Mouse (Mus musculus) thymus, postnatal 10 days (tissue): ENCODE results near the gene Tbc1d2.
"Not testable (repeated sequence)": the region's sequence is repeated elsewhere in the genome, so short reads cannot be mapped to it uniquely, and the experiment has no call there.

Experiments used
- DNase-seq, 2 experiments: peaks; one replicate each; pipeline ENCODE4 v3.0.0; 2021; ENCODE audit warnings: low spot score in 2 of 2

Tbc1d2 gene

DNA sequence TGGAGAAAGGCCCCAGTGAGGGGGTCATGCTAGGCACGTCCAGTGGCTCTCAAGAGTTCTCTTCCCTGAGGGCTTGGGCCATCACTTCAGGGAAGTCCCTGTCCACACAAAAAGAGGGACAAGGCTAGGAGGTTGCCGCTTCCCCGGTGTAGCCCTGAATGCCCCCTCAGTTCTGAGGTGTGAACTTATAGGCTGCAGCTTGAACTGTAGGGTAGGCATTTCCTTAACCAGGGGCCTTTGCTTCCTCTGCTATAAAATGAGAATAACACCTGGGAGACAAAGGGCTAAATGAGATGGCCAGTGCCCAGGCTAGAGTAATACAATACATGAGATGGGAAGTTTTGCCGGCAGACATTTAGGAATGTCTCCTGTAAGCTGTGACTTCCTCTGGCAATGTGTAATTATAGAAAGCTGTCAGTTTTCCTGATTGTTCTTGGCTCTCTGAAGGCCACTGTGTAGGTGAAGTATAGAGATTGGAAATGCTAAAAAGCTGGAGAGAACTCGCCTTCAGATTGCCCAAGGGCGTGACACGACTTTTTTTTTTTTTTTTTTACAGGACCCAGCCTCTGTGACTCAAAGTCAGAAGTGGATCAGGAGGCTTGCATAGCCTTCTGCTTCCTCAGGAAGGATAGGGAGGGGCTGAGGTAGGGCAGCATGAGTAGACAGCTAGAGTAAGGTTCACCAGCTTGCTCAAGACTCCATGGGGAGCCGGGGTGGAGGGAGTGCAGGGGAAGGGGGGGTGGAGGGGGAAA is 6.9 kb downstream of the Tbc1d2 start:
- no peak for DNase-seq

GRCm38 (mm10) chr4:46641283-46641682 is 8.7 kb downstream of the Tbc1d2 start:
- DNase-seq: no peak

DNA sequence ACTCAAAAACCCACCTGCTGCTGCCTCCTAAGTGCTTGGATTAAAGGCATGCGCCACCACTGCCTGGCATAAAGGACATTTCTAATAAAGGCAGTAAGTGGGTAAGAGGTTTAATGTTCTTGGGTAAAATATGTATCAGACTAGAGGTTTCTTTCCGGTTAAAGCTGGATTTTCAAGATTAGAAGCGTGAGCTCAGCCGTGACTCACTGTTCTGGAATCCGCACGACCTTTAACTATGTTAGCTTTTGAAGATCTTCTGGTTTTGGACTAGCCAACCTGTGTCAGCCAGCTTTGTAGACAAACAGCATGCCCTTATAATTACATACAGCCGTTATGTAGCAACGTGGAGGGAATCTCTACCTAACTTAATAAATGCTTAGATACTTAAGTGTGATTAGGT is 10.1 kb downstream of the Tbc1d2 start:
- no peak for DNase-seq

DNA sequence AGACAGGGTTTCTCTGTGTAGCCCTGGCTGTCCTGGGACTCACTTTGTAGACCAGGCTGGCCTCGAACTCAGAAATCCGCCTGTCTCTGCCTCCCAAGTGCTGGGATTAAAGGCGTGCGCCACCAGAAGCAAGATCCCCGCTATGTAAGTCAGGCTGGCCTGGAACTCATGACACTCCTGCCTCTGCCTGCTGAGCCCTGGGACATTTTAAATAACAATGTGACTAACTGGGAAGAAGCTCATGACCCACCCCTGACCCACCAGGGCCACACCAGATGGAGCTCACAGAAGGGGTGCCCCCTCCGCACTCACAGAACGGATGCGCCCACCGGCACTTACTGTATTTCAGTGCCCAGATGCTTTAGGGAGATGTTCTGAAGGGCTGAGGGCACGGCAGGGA is 12.8 kb downstream of the Tbc1d2 start:
- DNase-seq: not testable (repeated sequence)

- no peak for DNase-seq
Measured at GRCm38 (mm10) chr4:46635702-46636430, 14.1 kb downstream of the Tbc1d2 start.

GRCm38 (mm10) chr4:46634881-46635280 is 15.1 kb downstream of the Tbc1d2 start:
- DNase-seq: no peak

DNA sequence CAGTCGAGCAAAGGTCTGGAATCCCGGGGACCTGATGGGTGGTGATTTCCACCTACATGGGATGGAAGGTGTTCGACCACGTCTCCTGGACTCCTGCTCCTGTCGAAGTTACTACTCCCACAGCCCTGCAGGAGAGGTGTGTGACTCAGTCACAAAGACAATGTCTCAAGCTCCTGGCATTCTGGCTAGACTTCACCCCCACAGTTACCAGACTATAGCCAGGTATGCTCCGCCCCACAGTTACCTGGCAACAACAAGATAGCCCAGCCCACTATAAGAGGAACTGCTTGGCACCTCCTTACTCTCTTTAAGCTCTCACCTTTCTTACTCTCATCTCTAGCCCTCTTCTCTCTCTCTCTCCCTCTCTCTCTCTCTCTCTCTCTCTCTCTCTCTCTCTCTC is 16.4 kb downstream of the Tbc1d2 start:
- not testable (repeated sequence) for DNase-seq

DNA sequence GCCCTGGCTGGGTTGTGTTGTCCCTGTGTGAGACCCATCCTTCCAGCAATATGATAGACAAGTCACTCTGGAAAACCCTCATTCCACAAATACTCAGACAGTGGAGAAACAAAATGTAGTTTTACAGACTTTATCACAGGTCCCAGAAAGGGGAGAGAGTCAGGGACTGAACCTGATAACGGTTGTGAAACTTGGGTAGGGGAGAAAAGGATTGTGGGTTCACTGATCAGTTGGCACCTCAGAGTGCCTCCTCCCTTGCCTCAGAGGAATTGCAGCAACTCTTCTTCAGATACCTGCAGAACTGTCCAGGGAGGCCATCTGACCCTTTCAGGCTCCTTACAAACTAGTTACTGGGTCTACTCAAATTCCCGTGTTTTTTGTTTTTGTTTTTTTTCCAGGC is 17.5 kb downstream of the Tbc1d2 start:
- DNase-seq: no peak

- peak in 1 of 2 experiments; percentile 36 for DNase-seq
Measured at GRCm38 (mm10) chr4:46630390-46630789, 19.6 kb downstream of the Tbc1d2 start.

- no peak for DNase-seq
Measured at GRCm38 (mm10) chr4:46628873-46629272, 21.1 kb downstream of the Tbc1d2 start.

- peak; percentile 37 to 56 for DNase-seq
Measured at GRCm38 (mm10) chr4:46628081-46628480, 21.9 kb downstream of the Tbc1d2 start.

- DNase-seq: no peak
Measured at GRCm38 (mm10) chr4:46625101-46625500, 24.9 kb downstream of the Tbc1d2 start.

DNA sequence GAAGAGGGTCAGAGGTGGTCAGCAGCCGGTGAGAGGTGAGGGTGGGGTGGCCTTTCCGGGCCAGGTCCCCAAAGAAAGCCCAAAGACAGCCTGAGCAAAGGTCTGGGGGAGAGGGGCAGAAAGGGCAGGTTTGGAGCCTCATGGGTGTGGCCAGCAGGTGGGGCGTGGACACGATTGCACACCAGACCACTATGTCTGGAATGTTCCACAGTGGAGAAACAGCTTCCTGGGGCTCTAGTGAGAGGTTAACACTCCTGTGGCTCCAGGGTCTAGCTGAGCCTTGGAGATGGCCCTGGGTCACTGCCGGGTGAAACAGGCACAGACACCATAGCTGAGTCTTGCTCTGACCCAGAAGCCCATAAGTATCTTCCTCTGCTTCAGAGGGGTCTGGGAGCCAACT is 27.0 kb downstream of the Tbc1d2 start:
- DNase-seq: no peak

DNA sequence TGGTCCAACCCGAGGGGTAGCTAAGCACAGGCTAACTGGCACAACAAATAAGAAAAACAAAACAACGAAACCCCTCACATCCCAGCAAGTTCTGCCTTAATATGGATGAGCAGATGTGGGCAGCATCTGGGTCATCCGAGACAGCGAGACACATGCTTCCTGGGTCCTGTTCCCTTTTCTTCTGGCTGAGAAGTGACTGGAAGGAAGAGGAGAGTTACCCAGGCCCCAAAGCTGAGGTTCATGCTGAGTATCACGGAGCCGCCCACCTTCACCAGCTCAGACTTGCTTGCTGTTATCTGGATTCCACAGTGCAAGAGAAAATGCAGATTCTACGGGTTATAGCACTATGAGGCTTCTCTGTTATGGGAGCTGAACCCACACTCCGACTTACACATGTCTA is 29.1 kb downstream of the Tbc1d2 start:
- no peak for DNase-seq

GRCm38 (mm10) chr4:46620330-46620729 is 29.7 kb downstream of the Tbc1d2 start:
- DNase-seq: peak in 1 of 2 experiments; percentile 43

DNA sequence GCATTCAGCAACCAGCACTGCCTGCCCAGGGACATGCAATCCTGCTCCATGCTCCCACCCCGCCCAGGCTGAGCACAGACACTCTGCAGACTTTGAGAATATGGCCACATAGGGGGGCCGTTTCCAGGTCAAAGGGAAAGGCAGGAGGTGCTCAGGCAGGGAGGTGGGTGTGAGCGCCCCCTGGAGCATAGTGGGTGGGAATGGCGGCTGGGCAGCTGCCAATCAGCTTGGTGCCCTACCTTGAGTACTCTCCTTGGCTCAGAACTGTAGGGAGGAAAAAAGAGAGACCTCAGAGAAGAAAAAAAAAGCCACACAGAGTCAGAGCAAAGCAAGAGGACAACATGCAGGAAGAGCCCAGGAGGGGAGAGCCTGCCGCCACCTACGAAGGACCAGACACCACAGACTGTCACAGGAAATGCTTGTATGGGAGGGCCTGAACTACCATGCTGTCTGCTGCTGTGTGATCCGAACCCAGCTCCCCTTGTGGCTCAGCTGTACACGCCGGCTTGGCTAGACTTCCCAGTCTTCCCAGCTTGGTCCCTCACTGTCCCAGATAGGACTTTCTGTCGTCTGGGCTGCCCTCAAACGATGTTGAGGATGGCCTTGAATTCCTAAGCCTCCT is 31.7 kb downstream of the Tbc1d2 start:
- no peak for DNase-seq

- no peak for DNase-seq
Measured at GRCm38 (mm10) chr4:46617408-46617807, 32.6 kb downstream of the Tbc1d2 start.

GRCm38 (mm10) chr4:46614641-46615040 is 35.4 kb downstream of the Tbc1d2 start:
- peak in 1 of 2 experiments; percentile 19 for DNase-seq

DNA sequence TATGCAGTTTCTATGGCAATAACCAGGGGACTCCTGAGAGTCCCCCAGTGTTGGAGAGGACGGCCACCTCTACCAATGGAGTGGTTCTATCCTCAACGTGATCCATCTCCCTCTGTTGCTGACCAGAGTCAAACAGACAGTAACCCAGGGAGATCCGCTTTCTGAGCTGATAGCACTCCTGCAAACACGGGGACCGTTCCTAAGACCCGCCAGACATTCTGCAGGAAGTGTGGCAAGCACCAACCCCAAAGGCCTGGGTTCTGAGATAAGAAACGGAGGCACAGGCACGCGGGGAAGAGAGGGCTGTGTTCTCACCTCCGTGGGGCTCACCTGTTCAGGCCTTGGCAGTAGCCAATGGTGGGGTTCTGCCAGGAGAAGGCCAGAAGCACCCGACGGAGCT is 36.4 kb downstream of the Tbc1d2 start:
- DNase-seq: no peak

DNA sequence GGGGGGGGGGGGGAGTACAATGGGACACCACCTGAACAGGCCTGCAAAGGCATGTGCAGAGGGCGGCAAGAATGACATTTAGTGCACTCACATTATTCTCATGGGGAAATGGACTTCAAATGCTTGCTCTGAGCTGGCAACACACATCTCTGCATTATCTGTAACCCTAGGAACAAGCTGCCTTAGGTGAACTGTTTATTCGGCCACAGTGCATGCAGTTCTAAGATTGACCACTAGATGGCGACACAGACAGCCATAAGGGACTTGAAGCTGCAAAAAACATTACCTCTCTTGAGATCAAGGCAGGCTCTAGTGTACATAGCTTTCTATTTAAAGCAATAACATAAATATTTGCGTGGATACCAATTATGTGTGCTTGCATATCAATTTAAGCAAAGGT is 38.8 kb downstream of the Tbc1d2 start:
- peak; percentile 72 to 87 for DNase-seq

DNA sequence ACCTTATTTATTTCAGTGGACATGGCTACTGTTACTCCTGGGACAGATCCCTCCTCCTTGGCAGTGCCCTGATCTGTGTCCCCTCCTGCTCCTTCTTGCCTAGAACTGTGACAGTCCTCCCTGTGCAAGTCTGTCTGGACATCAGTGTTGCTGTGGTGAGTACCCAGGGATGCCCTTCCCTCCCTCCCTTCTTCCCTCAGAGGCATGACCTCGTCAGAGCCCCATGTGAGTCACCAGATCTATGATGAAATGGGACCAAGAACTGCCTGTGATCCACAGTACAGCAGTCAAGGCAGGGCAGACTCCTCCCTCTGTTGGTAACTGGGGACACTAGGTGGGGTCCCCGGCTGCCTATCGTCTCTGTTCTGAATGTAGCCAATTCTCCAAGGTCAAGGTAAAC is 42.4 kb downstream of the Tbc1d2 start:
- DNase-seq: no peak

GRCm38 (mm10) chr4:46605451-46605850 is 44.6 kb downstream of the Tbc1d2 start:
- DNase-seq: no peak

DNA sequence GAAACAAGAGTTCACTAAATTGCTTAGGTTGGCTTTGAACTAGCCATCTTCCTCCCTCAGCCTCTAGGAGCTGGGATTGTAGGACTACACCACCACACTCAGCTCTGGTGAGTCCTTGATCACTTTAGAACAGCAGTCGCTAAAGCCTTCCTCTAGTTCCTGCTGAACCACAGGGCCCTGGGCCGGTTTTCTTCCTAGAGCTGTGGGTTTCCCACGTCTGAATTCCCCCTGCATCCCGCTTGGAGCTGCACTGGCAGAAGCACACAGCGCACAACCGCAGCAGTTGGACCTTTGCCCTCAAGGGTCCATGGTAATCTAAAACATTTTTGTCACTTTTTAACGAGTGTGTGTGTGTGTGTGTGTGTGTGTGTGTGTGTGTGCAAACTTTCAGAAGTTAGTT is 47.3 kb downstream of the Tbc1d2 start:
- DNase-seq: no peak
